Mouse (Mus musculus): ENCODE results near the gene Zc3hc1. TPM values are rescaled to one million over a fixed set of nuclear protein-coding genes. Genes with fewer than 3 reads are reported as not detected.

Gene Zc3hc1
- polyA plus RNA-seq (2015; fragmentation: Nextera tagmentation; extraction: Ambion mirVana) = 63.6 and 69.4 TPM in 2 replicates

GRCm38 (mm10) chr6:30390714-30391697 is at the start of gene Zc3hc1:
Zc3hc1 (minus strand) TSS chr6:30391028.
- Histone ChIP-seq H3K27me3 (no peaks in the 10 kb centered on the region), H3K4me2 (peak within 1 kb of the TSS; percentile 56), H3K4me3 (replicated peaks) (peak within 1 kb of the TSS; percentile 81), H3K9ac (peak within 1 kb of the TSS; percentile 65), H3K27ac (peak within 1 kb of the TSS; percentile 66; the same call in 1 of the 2 replicates), H3K9me3 (replicated peaks) (no peaks in the 10 kb centered on the region), H3K4me1 (peaks cover 7% of the 10 kb centered on the region; the same call in 1 of the 2 replicates), H3K36me3 (peaks cover 16% of the 10 kb centered on the region)
- 17% methylated on average over 33 of the region's 33 CpGs for WGBS
- ATAC-seq (replicated peaks; ENCODE audit: low FRiP score) = peak; percentile 86

GRCm38 (mm10) chr6:30439576-30439975 is 48.7 kb upstream of the Zc3hc1 start:
- 96% methylated on average over 10 of the region's 10 CpGs for WGBS
- H3K27me3 ChIP-seq = no peaks in the 10 kb centered on the region
- peaks cover 48% of the 10 kb centered on the region for H3K36me3 ChIP-seq
- ATAC-seq (replicated peaks; ENCODE audit: low FRiP score) = no peak
- no peak overlapping the region for H3K9ac ChIP-seq
- H3K9me3 ChIP-seq (replicated peaks) = no peaks in the 10 kb centered on the region
- peaks cover 11% of the 10 kb centered on the region for H3K4me1 ChIP-seq
- no peak overlapping the region for H3K4me2 ChIP-seq
- H3K4me3 ChIP-seq (replicated peaks) = no peak overlapping the region
- no peak overlapping the region for H3K27ac ChIP-seq

- Histone ChIP-seq H3K27ac (no peak overlapping the region), H3K9me3 (replicated peaks) (no peaks in the 10 kb centered on the region), H3K4me3 (replicated peaks) (no peak overlapping the region), H3K27me3 (no peaks in the 10 kb centered on the region), H3K9ac (no peak overlapping the region), H3K36me3 (peaks cover 29% of the 10 kb centered on the region), H3K4me2 (no peak overlapping the region), H3K4me1 (peaks cover 18% of the 10 kb centered on the region)
- no peak for ATAC-seq (replicated peaks; ENCODE audit: low FRiP score)
- WGBS = 49% methylated on average over 3 of the region's 3 CpGs
Observed at GRCm38 (mm10) chr6:30437054-30437453, 46.2 kb upstream of the Zc3hc1 start.

GRCm38 (mm10) chr6:30436476-30436875 is 45.6 kb upstream of the Zc3hc1 start:
- Histone ChIP-seq H3K27ac (no peak overlapping the region), H3K4me3 (replicated peaks) (no peak overlapping the region), H3K27me3 (no peaks in the 10 kb centered on the region), H3K4me2 (no peak overlapping the region), H3K9ac (no peak overlapping the region), H3K36me3 (peaks cover 23% of the 10 kb centered on the region), H3K9me3 (replicated peaks) (no peaks in the 10 kb centered on the region), H3K4me1 (peaks cover 21% of the 10 kb centered on the region)
- ATAC-seq (replicated peaks; ENCODE audit: low FRiP score) = no peak
- WGBS = 87% methylated on average over 3 of the region's 3 CpGs

- Histone ChIP-seq H3K4me1 (peaks cover 19% of the 10 kb centered on the region), H3K27ac (peak overlapping the region; percentile 56), H3K9me3 (replicated peaks) (no peaks in the 10 kb centered on the region), H3K4me2 (no peak overlapping the region), H3K36me3 (peaks cover 15% of the 10 kb centered on the region), H3K27me3 (no peaks in the 10 kb centered on the region), H3K4me3 (replicated peaks) (no peak overlapping the region), H3K9ac (no peak overlapping the region)
- ATAC-seq (replicated peaks; ENCODE audit: low FRiP score) = no peak
- WGBS = 61% methylated on average over 3 of the region's 3 CpGs
Observed at GRCm38 (mm10) chr6:30432461-30433192, 41.8 kb upstream of the Zc3hc1 start.

GRCm38 (mm10) chr6:30416801-30417200 is 26.0 kb upstream of the Zc3hc1 start:
- Histone ChIP-seq H3K27me3 (no peaks in the 10 kb centered on the region), H3K36me3 (peaks cover 26% of the 10 kb centered on the region), H3K4me3 (replicated peaks) (no peak overlapping the region), H3K9ac (no peak overlapping the region), H3K9me3 (replicated peaks) (no peaks in the 10 kb centered on the region), H3K4me1 (peaks cover 2% of the 10 kb centered on the region; the same call in 1 of the 2 replicates), H3K27ac (no peak overlapping the region), H3K4me2 (no peak overlapping the region)
- ATAC-seq (replicated peaks; ENCODE audit: low FRiP score) = no peak
- WGBS = 81% methylated on average over 7 of the region's 7 CpGs

GRCm38 (mm10) chr6:30416126-30416525 is 25.3 kb upstream of the Zc3hc1 start:
- Histone ChIP-seq H3K9me3 (replicated peaks) (no peaks in the 10 kb centered on the region), H3K9ac (no peak overlapping the region), H3K4me3 (replicated peaks) (no peak overlapping the region), H3K27me3 (no peaks in the 10 kb centered on the region), H3K36me3 (peaks cover 19% of the 10 kb centered on the region), H3K4me2 (no peak overlapping the region), H3K4me1 (peaks cover 2% of the 10 kb centered on the region; the same call in 1 of the 2 replicates), H3K27ac (no peak overlapping the region)
- ATAC-seq (replicated peaks; ENCODE audit: low FRiP score) = no peak
- 90% methylated on average over 2 of the region's 2 CpGs for WGBS

- H3K4me2 ChIP-seq = no peak overlapping the region
- WGBS = 60% methylated on average over 4 of the region's 4 CpGs
- no peaks in the 10 kb centered on the region for H3K27me3 ChIP-seq
- H3K9ac ChIP-seq = no peak overlapping the region
- H3K9me3 ChIP-seq (replicated peaks) = no peaks in the 10 kb centered on the region
- ATAC-seq (replicated peaks; ENCODE audit: low FRiP score) = no peak
- no peak overlapping the region for H3K4me3 ChIP-seq (replicated peaks)
- no peak overlapping the region for H3K27ac ChIP-seq
- H3K36me3 ChIP-seq = peaks cover 12% of the 10 kb centered on the region; the same call in 1 of the 2 replicates
- peaks cover 2% of the 10 kb centered on the region; the same call in 1 of the 2 replicates for H3K4me1 ChIP-seq
Observed at GRCm38 (mm10) chr6:30411311-30411710, 20.5 kb upstream of the Zc3hc1 start.

GRCm38 (mm10) chr6:30409399-30410093 is 18.7 kb upstream of the Zc3hc1 start:
- H3K9ac ChIP-seq = no peak overlapping the region
- no peaks in the 10 kb centered on the region for H3K27me3 ChIP-seq
- H3K4me3 ChIP-seq (replicated peaks) = no peak overlapping the region
- H3K4me2 ChIP-seq = no peak overlapping the region
- H3K36me3 ChIP-seq = peaks cover 14% of the 10 kb centered on the region
- no peak for ATAC-seq (replicated peaks; ENCODE audit: low FRiP score)
- H3K4me1 ChIP-seq = peaks cover 6% of the 10 kb centered on the region
- H3K9me3 ChIP-seq (replicated peaks) = no peaks in the 10 kb centered on the region
- 82% methylated on average over 7 of the region's 7 CpGs for WGBS
- H3K27ac ChIP-seq = no peak overlapping the region

GRCm38 (mm10) chr6:30408276-30408675 is 17.4 kb upstream of the Zc3hc1 start:
- no peak overlapping the region for H3K4me2 ChIP-seq
- peaks cover 13% of the 10 kb centered on the region for H3K36me3 ChIP-seq
- no peak overlapping the region for H3K4me3 ChIP-seq (replicated peaks)
- no peaks in the 10 kb centered on the region for H3K27me3 ChIP-seq
- H3K9ac ChIP-seq = no peak overlapping the region
- no peaks in the 10 kb centered on the region for H3K9me3 ChIP-seq (replicated peaks)
- H3K27ac ChIP-seq = no peak overlapping the region
- peaks cover 12% of the 10 kb centered on the region for H3K4me1 ChIP-seq
- no peak for ATAC-seq (replicated peaks; ENCODE audit: low FRiP score)
- WGBS = 89% methylated on average over 4 of the region's 4 CpGs

GRCm38 (mm10) chr6:30404671-30405070 is 13.8 kb upstream of the Zc3hc1 start:
- Histone ChIP-seq H3K27ac (0 out of 2 replicates have a peak overlapping the region, but pooled peaks have one; percentile 3), H3K4me1 (peaks cover 24% of the 10 kb centered on the region), H3K27me3 (no peaks in the 10 kb centered on the region), H3K9me3 (replicated peaks) (no peaks in the 10 kb centered on the region), H3K4me2 (peak overlapping the region; percentile 19; the same call in 1 of the 2 replicates), H3K9ac (no peak overlapping the region), H3K4me3 (replicated peaks) (no peak overlapping the region), H3K36me3 (peaks cover 8% of the 10 kb centered on the region)
- ATAC-seq (replicated peaks; ENCODE audit: low FRiP score) = no peak
- 68% methylated on average over 5 of the region's 5 CpGs for WGBS
